Mouse (Mus musculus) lung, adult 2 months (tissue): ENCODE measurements around the gene Bcl2l2.

Source experiments
- CTCF ChIP-seq: fragments of 200-500 bp; IDR thresholded peaks from 2 replicates; pipeline ENCODE4 v1.5.1; 2011; ENCODE audit warnings: mild to moderate bottlenecking, low read length, control low read depth; ENCODE audit not compliant: insufficient read depth
- POLR2A ChIP-seq: fragments of 200-500 bp; IDR thresholded peaks from 2 replicates; pipeline ENCODE4 v1.6.1; 2011; ENCODE audit warnings: low read depth, mild to moderate bottlenecking, control low read depth, low read length, borderline replicate concordance; ENCODE audit errors: extremely low read depth

- TF ChIP-seq POLR2A (no peak), CTCF (no peak)
These were observed 6.0 kb upstream of the Bcl2l2 start, which contains the start of gene Ppp1r3e for GRCm38 (mm10) chr14:54877048-54877715.
